Mouse (Mus musculus) retina, embryonic 14.5 days (tissue): ENCODE data around the gene Zc3h4.

Source experiments
- DNase-seq: peaks from one replicate; pipeline ENCODE4 v3.0.0-alpha.2; 2015; ENCODE audit warnings: low spot score

The Zc3h4 gene

GRCm38 (mm10) chr7:16399820-16400688 is 656 bp upstream of the Zc3h4 start:
- peak; percentile 100 for DNase-seq

- peak; percentile 50 for DNase-seq
Observed at GRCm38 (mm10) chr7:16401991-16402431, 1.3 kb downstream of the Zc3h4 start.

DNA sequence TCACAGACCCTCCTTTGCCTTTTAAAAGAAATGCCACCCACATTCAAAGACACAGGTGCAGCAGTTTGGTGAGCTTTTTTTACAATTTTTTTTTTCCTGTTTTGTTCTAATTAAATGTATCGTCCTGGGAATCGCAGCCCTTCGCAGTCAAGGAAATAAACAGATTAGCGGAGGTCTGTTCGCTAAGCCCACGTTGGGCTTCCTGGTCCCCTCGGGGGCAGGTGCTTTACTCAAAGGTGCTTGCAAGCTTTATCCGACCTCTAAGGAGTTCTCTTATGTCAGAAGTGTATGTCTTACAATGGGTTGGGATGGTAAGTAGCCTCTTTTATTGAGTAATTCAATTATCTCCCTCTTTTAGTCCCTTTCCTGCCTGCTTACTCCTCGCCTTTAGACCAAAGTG is 1.7 kb downstream of the Zc3h4 start:
- no peak for DNase-seq

DNA sequence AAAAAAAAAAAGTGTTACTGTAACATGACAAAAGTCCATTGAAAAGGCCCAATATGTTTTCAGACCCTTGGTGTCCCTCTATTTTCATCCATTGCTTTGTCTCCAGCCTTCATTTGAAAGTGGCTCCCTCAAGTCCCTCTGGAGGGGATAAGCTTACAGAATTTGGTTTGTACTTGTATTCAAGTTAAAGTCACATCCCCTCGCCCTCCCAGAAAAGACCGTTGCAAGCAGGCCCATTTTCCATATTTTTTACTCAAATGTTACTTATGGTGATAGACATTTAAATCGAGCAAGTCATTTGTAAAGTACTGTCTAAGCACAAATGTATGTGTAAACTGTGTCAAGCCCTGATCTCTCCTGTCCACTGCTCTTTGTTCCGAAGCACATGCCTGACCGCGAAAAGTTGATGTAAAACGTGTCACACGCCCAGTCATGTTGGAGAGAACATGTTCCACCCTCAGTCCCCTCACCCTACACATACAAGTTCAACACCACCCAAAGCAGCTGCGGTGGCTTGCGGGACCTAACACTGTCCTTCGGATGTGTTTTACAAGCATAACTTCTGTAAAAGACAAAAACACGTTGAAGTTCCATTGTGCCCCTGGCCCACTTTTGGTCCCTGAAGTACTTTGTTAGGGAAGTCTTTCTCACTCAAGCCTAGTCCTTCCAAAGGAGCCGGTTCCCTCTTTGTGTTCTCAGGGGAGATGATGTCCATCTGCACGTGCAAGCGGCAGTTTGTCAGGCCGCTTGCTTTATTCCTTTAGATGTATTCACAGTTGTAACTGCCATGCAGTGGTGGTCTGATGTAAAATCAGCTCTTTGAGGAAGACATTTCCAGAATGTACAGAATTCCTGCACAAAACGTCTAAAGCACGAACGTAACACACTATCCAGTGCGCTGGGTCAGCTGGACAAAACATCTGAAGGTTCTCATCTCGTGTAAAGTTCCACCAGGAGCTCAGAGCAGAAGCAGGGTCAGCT is 2.5 kb downstream of the Zc3h4 start:
- peak; percentile 47 for DNase-seq

DNA sequence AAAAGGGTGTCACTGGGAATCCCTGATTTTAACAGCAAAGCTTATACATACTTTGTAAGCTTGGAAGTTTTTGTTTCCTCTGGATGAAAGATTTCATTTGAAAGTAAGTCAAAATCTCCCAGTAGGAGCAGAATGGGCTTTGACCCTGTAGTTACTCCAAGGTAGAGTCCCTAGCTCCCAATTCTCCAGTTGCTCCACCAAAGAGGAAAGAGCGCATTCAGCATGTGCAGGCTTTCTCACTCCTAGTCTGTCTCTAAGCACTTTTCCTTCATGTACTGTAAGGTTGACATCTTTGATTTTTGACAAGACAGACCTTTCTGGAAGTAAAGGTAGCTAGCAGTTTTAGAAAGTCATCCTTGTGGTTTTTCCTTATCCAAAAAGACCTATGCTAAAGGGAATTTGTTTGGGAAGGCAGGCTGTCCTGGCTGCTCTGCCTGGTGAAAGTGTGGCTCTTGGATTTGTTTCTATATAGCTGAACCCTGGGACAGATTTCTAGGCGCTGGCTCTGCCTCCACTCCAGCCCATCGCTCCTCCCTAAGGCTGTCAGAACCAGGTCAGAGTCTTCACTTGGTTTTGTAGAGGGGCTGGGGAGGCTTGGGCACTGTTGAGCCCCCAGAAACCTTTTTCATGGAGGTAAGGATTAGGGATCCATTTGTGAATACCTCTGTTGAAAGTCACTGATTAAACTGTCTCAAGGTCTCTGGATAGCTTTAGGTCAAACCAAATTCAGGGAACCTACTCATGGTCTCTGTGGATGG is 3.8 kb downstream of the Zc3h4 start:
- no peak for DNase-seq

DNA sequence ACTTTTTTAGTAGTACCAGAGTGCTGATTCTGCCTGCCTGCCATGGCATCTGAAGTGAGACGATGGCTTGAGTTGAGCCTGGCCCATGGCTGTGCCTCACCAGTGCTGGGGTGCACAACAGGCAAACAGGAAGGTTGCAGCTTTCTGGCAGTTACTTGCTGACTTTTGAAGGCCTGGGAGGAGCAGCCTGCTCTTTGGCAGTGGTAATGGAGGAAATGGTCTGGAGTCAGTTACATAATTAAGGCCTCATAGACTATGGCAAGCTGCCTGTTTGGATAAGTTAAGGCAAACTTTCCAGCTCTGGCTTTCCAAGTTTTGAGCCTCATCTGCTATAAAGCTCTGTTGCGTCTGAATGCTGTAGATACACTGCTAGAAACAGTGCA is 4.4 kb downstream of the Zc3h4 start:
- DNase-seq = no peak

GRCm38 (mm10) chr7:16405516-16406351 is 5.0 kb downstream of the Zc3h4 start:
- no peak for DNase-seq

- DNase-seq = no peak
Observed at GRCm38 (mm10) chr7:16406978-16407377, 6.3 kb downstream of the Zc3h4 start.

DNA sequence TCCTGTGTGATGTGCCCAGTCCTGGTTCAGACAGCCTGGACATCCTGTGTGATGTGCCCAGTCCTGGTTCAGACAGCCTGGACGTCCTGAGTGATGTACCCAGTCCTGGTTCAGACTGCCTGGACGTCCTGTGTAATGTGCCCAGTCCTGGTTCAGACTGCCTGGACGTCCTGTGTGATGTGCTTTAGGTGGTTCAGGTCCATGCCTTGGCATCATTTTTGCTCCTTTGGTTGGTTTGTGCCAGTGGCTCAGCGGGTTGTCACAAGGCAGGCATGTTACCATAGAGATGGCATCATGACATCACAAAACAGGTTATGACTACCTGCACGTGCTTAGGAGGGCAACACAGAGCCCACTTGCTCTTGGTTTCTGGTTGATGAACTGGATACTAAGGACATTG is 10.4 kb downstream of the Zc3h4 start:
- no peak for DNase-seq

- DNase-seq = no peak
Observed at GRCm38 (mm10) chr7:16412220-16412896, 11.6 kb downstream of the Zc3h4 start.

GRCm38 (mm10) chr7:16412930-16413329 is 12.2 kb downstream of the Zc3h4 start:
- peak; percentile 66 for DNase-seq

DNA sequence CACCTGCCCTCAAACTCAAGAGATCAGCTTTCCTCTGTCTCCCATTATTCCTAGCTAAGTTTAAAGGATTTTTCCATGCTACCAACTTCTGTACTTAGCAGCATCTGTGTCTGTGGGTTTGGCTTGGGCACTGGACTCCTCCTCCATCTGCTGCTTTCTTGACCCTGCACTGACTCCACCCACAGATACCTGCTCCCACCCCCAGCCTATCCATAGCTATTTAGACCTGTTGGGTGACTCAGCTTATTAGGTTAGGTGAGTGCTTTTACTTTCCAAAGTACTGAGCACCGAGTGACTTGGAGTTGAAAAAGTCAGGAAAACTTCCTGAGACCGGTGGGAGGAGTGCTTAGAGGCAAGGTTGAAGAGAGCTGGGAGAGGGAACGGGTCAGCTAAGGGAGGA is 14.7 kb downstream of the Zc3h4 start:
- DNase-seq = no peak

GRCm38 (mm10) chr7:16417141-16417771 is 16.5 kb downstream of the Zc3h4 start:
- DNase-seq = no peak

DNA sequence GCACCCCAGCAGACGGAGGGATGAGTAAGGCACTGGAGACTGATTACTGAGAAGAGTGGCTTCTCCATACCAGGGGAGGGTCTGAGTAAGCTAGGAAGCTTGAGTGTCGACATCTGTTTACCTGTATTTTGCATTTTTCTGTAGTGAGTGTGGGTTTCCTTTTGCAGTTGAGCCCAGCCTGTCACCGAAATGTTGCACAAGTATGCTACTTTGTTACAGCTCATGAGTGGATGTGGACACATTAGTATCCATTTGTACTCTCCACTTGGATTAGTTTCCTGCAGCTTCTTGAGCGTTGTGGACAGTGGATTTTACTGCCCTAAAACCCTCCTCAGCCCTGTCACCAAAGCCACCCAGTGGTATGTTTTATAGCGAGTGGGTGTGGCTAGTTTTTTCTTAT is 18.0 kb downstream of the Zc3h4 start:
- DNase-seq = no peak

- no peak for DNase-seq
Observed at GRCm38 (mm10) chr7:16420493-16421118, 19.9 kb downstream of the Zc3h4 start.

DNA sequence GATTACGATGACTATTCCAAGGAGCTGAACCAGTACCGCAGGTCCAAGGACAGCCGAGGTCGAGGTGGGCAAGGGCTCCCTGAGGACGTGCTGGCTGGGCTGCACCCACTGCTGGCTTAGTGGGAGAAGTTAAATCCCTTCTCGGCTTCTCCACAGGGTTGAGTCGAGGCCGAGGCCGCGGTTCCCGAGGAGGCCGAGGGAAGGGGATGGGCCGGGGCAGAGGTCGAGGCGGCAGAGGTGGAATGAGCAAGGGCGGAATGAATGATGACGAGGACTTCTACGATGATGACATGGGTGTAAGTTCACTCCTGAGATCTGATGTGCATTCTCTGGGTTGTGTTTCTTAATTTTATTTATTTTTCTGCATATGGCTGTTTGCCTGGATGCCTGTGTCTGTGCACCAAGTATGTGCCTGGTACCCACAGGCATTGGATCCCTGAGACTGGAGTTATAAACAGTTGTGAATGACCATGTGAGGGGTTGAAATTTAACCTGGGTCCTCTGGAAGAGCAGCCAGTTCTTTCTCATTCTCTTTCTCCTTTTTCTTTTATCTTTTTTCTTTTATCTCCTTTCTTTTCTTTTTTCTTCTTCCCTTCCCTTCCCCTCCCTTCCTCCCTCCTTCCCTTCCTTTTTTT is 21.6 kb downstream of the Zc3h4 start:
- no peak for DNase-seq

- DNase-seq = no peak
Observed at GRCm38 (mm10) chr7:16423731-16424130, 23.0 kb downstream of the Zc3h4 start.

DNA sequence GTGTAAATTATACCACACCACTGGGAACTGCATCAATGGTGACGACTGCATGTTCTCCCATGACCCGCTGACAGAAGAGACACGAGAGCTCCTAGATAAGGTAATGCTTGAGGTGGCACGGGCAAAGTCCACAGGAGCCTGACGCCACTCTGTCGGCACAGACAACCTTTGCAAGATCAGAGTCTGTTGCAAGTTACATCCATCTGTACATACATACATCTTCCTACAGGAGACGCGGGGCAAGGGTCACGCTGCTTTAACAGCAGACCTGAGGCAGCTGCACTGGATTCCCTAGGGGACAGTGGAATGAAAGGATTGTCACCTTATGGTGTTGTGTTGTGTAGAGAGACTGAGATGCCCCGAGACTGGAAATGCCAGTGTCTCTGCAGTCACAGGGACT is 25.0 kb downstream of the Zc3h4 start:
- no peak for DNase-seq

DNA sequence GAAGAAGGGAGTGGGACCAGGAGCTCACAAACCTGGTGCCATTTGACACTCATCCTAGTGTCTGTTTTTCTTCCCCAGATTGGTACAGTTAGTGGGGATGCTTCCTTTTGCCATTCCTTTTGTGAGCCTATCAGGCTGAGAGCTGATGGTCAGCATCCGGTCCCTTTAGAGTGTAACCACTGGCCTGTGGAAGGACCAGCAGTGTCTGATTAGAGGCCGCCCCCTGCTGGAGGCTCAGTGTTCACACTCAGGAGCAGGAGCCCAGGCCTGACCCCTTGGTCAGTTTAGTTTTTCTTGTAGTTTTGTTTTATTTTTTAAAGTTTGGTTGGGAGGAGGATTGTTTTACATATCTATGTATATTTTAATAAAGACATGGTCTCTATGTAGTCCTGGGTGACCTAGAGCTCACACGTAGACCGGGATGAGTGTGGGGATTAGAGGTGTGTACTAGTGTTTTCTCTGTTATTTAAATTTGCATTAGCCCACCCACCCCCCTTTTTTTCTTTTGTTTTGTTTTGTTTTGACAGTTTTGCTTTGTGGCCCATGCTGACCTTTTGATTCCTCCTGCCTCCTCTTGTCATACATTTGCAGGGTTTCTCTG is 25.5 kb downstream of the Zc3h4 start:
- peak; percentile 87 for DNase-seq
